Mouse (Mus musculus) CD4-positive helper T cell, adult 2 months (primary cell): ENCODE measurements at regions not wholly inside any gene's neighbourhood (a gene's known extent, or its start where the extent isn't known, plus 50 kb on each side); places are given as distances from the start of the nearest gene placed in this dataset.

Source experiments
- DNase-seq: peaks from one replicate; pipeline ENCODE4 v3.0.0-alpha.2; 2012; ENCODE audit warnings: low read depth, missing footprints, low spot score

DNA sequence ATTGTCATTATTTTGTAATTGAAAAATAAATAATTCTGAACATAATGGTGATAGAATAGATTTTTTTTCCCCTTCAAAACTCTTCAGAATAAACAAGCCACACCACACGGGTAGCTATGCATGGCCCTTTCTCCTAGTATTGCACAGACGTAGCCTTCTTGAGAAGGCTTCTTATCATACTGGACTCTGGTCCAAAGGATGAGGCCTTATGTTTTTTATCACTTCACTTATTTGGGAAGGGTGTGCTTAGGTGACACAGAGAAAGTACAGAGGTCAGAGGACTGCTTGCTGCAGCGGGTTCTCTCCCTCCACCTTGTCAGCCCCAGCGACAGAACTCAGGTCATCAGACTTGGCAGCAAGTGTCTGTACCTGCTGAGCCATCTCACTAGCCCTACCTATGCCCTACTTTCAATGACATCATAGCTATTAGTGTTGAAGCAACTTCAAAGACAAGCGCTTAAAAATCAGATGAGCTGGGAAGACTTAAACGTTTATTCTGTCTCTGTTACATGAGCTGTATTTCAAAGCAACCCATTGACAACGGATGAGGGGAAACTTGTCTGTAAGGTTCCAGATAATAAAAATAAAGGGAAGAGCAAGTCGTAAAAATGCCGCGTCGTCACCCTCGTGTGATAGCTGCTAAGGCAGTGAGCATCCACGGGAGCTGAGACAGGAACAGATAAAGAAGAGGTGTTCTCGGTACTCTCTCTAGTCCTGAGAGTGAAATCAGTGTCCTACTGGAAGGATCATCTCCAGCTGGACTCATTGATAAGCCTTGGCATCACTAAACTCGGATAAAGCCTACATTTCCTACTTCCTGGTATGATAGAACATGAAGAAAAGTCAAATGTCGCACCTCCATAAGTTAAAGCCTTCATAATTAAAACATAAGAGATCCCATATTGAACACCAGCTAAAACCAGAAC lies 226.2 kb downstream of the Sp3 start:
- DNase-seq, result no peak

DNA sequence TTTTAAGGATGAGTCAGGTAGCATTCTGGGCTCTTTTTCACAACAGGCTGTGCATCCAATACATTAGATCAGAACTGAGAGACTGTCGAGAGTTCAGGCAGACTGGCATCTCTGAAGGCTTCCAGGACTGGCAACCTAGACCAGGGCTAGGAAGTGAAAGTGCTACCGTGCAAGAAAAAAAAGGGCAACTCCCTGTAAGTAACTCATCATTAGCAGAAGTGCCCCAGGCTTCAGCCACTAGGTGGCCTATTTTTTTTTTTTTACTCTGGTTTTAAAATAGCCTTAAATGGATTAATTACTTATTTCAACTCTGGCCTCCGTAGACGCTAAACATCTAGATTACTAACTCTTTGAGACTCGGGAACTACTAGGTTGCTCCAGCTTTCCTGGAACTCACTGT lies 216.8 kb downstream of the Sp3 start:
- no peak for DNase-seq

DNA sequence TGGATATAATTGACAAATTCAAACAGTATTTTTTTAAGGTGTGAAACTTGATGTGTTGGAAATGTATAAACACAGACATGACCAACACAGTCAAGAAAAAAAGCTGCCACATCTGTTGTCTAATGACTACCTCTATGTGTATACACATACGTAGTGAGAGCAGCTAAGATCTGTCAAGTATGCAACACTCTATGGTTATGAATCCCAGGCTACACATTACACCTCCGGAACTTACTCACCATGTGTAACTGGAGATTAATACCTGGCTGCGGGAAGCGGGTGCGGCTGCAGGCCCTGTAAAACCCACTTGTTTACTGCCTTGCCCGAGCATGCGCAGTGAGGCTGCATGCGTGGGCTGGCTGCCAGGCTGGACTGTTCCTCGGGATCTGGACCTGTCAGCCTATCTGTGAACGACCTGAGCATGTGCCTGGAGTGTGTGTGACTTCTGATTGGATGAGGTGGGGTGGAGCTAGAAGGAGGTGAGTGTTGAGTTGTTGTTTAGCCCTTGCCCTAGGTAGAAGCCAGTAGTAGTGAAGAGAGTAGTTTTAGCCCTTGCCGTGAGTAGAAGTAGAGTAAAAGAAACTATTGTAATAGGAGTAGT lies 211.1 kb downstream of the Sp3 start:
- DNase-seq, result no peak

DNA sequence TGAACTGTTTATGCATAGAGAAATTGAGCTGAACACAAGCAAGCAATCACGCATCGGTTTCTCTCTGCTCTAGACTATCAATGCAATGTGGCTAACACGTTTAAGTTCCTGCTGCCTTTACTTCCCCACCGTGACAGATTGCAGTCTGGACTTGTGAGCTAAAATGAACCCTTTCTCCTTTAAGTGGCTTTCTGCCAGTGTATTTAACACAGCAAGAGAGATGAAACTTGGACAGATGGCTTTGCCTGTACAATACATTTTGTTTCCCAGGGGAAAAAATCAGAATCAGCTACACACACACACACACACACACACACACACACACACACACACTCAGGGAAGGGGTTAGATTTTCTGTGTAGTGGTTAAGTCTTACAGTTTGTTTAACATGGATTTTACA lies 206.8 kb downstream of the Sp3 start:
- DNase-seq, result no peak

DNA sequence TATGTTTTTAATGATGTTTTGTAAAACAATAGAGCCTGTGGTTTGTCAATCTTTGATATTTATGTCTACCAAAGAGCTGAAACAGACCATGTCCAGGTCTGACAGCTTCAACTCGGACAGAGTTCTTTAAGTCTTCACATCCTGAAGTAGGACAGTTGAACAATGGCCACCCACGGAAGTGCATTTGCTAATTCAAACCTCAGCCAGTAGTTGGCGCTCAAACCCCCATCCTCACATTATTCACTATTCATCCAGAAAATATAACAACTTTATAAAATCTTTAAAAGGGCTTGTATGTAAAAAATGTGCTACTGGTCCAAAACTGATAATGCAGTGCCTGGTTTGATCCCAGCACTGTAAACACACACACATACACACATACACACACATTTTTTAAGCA lies 202.9 kb downstream of the Sp3 start:
- DNase-seq, result peak; percentile 51

DNA sequence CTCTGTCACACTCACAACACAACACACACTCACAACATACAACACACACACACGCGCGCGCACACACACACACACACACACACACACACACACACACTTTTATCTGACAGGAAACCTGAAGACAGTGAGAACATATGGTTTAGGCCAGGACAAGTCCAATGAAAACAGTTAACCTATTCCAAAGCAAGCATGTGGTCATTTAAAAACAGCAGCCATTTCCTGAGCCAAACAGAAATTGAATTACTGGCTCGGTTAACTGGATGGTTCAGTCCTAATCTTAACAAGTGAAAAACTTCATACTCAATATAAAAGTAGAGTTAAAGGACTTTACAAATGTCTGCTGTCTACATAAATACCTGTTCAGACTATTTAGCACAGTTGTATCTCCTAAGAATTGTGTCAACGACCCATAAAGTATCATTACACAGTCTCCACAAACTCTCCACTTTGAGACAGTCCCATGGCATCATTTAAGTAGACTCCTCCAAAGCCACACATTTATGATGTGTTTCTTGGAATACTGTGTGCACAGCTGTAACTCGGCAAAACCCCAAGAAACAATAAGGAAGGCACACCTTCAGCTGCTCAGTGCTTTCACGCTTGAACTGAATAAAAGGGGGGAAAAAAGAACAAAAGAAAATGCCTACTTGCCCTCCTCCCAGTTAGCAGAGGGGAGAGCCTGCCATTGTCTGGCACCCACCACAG lies 202.3 kb downstream of the Sp3 start:
- no peak for DNase-seq

DNA sequence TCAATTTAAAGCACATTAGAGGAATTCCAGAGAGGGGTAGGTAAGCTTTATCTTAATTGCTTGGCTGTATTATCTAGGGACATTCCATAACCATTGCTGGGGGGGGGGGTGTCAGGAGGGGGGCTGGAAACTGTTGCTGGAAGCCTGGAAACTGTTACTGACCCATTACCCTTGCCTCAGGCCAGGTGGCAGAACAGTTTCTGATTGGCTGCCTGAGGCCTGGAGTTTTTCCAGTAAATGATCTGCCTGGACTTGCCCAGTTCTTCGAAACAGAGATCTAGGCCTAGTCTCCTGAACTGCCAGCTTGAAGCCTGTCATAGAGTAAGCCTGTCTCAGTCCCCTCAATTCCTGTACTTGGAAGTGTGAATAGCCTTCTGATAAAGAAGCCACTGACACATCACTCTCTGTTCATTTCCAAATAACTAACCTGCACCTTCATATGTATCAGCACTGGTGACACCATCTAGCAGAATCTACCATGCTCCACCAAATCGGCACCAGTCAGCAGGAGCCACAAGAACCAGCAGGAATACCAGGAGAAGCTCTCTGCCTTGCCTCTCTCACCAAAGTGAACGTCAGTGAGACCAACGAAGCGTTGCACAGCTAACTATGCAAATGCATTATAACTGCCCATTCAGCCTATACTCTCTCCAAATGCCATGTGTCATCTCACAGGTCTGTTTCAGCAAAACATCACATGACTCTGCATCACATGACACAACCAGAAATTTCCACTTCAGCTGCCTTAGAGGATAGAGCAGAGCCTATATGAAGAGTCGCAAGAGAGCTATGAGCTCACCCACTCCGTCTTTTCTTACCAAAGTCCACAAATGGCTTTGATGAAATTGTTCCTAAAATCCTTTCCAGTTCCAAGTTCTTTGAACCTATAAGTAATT lies 200.7 kb downstream of the Sp3 start:
- no peak for DNase-seq

DNA sequence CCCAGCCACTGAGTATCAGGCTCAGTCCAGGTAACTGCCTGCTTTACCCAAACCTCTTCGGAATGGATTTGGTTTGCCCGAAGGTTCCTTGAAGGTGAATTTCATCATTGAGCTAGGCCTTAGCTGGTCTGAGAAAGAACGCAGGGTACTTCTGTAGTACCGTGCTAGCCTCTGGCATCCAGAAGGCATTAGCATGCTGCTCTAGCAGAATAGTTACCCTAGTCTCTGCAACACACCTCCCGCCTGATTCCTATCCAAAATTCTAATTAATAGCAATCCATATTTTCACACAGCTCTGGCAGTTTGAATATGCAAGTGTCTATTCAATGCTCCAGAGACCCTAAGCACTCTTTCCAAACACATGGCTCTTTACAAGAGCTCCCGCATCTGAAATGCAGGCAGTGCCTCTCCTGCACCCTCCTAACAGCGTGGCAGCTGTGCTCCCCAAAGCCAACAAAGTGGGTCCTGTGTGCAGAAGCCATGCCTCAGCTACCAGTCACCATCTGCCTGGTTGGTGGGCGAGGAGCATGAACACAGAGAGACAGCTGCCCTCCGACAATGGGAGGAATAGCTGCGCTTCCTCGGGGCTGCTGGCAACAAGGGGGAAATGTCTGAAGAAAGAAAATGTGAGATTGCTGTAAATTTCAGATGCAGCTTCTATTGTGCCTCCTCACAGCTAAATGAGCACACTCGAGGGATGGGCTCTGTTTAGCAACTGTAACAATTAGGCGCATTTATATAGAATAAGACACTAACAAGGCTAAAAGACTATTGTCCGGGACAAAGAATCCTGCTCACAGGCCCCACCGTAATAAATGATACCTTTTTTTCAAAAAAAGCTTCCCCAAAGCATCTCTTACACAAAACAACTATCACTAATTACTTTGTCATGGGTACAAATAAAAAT lies 198.6 kb downstream of the Sp3 start:
- no peak for DNase-seq

DNA sequence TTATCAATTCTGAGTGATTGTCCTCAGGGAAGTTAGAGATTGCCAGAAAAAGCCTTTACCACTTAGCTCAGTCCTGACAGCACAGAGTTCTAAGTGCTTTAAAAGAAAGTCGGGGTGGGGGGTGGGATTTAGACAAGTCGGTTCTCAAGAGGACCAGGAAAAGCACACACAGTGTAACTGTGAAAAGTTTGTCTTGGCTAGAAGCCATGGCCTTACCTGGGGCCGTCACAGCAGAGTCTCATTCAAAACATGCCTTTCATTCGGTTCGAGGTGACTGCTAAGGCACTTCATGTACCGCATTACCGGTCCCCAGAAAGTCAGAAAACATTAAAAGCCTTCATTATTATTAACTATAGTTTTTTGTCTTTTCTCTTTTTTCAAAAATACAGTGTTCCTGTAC lies 197.9 kb downstream of the Sp3 start:
- DNase-seq, result no peak

DNA sequence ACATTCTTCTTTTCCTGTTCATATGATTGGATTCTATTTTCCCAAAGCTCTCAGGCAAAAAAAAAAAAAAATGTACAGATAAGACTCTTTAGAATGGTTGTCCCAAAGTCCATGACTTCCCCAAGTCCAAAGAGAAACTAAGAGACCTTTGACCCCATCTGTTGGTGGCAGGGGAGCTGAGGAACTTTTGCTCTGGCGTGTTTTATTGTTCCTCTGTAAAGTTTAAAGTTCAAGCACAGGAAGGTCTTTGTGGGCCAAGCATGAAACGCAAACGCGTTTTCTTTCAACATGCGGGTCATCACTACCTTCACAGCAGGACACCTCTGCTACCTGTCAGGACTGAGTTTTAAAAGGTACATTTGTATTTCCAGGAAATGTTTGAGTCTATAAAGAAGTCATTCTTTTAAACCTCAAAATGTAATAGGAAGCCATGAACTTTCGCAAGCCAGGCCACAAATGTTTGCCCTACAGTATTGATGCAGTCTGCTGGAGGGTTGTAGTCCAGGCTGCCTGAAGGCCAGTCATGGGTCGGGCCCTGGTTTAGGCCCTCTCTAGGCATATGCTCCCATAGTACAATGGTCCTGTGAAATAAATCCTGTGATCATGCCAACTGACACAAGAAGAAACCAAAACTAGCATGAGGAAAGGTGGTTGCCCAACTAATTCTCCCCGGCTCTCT lies 194.7 kb downstream of the Sp3 start:
- no peak for DNase-seq

DNA sequence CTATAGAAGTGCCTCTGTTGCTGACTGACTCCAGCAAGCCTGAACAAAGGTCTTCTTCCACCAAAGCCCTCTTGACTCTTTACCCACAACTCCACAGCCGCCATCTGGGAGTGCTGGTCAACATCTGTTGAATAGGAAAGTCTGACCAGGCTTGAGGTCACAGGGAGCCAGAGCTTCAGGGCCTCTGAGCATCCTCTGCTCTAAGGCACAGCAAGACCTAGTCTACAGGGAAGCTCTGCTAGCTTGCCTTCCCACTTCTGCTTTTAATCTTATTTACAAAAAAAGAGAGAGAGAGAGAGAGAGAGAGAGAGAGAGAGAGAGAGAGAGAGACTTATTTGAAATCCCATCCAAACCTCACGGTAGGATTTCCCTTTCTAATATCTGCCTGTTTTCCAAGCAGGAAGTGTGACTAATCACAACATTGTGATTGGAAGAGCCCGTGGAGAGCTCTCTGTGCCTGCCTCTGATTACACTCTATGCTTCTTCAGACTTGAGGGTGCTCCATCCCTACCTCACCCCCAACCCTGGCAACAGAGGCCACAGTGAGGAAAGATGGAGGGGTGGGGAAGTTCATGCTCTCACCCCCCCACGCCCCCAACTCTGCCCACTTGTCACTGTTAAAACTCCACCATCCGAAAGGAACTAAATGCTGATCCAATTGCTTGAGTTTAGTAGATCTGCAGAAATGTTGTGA lies 194.1 kb downstream of the Sp3 start:
- DNase-seq, result no peak

DNA sequence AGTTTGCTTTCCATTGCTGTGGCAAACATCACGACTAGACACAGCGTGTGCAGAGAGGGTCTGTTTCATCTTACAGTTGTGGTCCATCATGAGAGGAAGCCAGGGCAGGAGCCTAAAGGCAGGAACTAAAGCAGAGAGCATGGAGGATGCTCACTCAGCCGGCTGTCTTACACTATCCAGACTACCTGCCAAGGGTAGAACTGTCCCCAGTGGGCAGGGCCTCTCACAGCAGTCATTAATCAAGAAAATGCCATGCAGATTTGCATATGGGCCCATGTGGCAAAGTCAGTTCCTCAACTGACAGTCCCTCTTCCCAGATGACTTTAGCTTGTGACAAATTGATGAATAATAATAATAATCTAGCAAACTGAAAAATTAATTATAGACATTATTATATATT lies 192.6 kb downstream of the Sp3 start:
- DNase-seq, result no peak

DNA sequence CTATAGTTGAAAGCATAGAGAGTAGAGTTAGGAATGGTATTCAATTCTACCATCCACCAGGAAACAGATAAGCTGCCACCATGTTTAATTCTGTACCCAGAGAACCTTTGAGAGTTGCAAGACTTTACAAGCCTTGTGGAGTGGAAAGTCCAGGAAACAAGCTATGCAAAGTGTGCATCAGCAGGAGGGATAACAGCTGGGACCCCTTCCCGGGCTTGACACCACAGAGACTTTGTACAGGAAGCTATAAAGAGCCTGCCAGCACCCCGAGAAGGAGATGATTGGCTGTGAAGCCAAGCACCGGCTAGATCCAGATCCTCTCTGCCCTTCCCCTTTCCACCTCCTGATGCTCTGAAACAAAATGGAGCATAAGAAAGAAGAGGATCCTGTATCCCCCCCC lies 188.8 kb downstream of the Sp3 start:
- no peak for DNase-seq

DNA sequence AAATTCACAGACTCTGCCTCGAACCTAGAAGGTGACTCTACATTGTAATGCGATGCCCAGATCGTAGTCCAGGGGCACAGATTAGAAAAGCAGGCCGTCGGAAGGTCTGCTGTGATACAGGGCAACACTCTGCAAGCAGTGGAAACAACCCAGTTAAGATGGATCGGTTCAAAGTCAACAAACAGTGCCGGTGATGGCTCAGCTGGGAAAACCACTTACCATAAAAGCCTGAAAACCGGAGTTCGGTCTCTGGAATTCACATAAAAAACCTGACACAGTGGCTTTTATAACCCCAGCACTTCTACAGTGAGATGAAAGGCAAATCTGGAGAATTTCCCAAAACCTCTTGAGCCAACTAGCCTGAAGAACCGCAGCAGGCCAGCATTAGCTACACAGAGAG lies 186.8 kb downstream of the Sp3 start:
- DNase-seq, result no peak

DNA sequence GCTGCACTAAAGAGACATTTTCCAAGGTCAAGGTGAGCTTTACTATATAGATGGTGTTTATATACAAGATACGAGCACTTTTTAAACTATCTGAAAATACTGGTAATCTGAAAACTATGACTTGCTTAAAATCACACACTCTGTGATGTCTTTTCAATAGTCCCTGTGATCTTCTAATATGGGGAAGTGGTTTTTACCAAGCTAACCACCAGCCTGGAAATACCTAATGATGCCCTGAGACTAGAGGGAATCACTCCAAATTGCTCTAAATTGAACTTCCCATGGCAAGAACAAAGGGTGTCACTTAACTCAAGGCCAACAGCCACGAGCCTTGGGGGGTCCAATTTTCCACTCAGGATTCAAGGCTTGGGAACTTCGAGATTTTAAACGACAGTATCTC lies 185.7 kb downstream of the Sp3 start:
- DNase-seq, result no peak

DNA sequence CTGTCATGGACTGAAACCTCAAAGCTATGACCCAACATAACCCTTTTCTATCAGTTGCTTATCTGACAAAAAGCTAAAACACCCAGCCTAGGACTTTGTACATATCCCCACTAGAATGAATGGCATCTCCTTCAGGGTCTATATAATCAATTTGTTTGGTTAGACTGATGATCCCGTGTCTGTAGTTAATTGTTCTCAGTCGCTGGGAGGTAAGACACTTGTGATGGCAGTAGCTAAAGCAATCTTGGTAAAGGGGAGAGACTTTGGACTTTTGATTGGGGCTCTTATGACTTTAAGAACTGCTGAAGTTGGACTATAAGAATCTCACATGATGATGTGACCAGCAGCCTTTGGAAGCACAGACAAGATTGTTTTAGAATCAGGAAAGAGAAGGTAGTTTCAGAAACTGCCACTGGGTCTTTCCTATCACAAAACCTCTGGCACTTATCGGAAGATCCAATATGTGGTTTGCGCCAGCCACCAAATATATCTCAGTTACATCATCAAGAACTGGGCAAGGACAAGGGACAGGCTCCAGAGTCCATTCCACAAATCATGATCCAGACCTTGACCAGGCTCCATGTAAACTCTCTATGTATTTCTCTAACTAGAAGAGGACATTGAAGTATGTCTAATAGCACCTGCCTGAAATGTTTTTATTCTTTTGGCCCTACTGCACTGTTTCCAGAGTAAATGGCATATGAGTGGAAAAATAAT lies 183.1 kb downstream of the Sp3 start:
- DNase-seq, result no peak

DNA sequence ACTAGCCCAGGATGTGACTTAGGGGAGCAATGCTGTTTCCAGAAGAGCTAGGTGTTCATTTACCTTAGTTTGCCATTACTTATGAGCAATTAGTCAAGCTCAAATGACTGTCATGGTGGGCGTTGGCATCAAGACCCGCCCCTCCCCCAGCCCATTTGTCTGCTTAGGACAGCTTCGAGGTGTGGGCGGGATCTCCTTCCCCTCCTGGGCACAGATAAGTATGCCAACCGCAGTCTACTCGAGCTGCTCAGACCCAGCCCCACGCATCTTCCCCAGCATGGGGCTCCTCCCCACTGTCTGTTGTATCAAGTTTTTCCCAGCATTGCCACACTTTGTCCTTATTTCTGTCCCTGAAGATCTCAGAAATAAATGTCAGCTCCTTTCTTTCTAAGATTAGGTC lies 179.6 kb downstream of the Sp3 start:
- DNase-seq, result no peak

DNA sequence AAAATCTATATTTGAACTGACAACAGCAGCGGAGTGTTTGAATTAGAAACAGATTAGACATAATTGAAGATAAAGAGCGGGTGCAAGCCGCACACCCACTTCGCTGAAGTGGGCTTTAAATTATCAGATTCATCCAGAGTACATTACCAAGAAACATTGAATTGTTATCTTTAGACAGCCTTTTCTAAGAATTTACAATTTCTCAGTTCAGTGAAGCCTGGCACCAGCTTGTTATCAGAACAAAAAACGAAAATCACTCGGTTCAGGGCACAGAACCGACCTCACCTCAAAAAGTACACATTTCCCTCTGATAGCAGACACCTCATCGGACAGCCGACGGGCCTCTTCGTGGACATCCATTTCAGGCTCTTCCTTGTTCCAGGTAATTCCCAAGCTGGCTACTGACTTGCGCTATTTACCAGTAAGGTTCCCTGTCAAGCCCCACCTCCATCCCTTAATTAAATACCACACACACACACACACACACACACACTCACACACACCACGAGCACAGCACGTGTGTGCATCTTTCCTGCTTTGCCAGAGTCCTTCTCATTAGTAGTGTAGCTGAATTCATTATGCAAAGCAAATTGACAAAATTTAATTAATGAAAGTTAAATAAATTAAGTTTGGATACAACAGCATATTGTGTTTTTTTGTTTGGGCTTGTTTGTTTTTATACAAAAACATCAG lies 166.8 kb downstream of the Sp3 start:
- DNase-seq, result no peak
